Mouse (Mus musculus) embryonic facial prominence, embryonic 12.5 days (tissue): ENCODE measurements at regions not wholly inside any gene's neighbourhood (a gene's known extent, or its start where the extent isn't known, plus 50 kb on each side); places are given as distances from the start of the nearest gene placed in this dataset.

Experiments used
- ATAC-seq: fragments of 200-750 bp; cut with Nextera tagmentation; 2 replicates; pipeline ENCODE4 v1.8.0; 2017; ENCODE audit not compliant: insufficient number of reproducible peaks, insufficient read depth, low FRiP score, low TSS enrichment
- H3K27ac ChIP-seq: fragments of 300-500 bp; sonication (generic); 2 replicates; pipeline ENCODE4 v1.5.1; 2016; ENCODE audit warnings: mild to moderate bottlenecking
- H3K27me3 ChIP-seq: fragments of 300-500 bp; sonication (generic); 2 replicates; pipeline ENCODE4 v1.6.1; 2016; ENCODE audit warnings: mild to moderate bottlenecking, moderate library complexity
- H3K36me3 ChIP-seq: fragments of 300-500 bp; sonication (generic); 2 replicates; pipeline ENCODE4 v1.6.1; 2016; ENCODE audit warnings: mild to moderate bottlenecking
- H3K4me1 ChIP-seq: fragments of 300-500 bp; sonication (generic); 2 replicates; pipeline ENCODE4 v1.6.1; 2016
- H3K4me2 ChIP-seq: fragments of 300-500 bp; sonication (generic); replicated peaks from 2 replicates; pipeline ENCODE4 v1.6.1; 2016; ENCODE audit warnings: mild to moderate bottlenecking, moderate library complexity
- H3K4me3 ChIP-seq: fragments of 300-500 bp; sonication (generic); 2 replicates; pipeline ENCODE4 v1.5.1; 2016; ENCODE audit warnings: mild to moderate bottlenecking
- H3K9ac ChIP-seq: fragments of 300-500 bp; sonication (generic); 2 replicates; pipeline ENCODE4 v1.6.1; 2016; ENCODE audit warnings: mild to moderate bottlenecking, moderate library complexity
- H3K9me3 ChIP-seq: fragments of 300-500 bp; sonication (generic); 2 replicates; pipeline ENCODE4 v1.6.1; 2016; ENCODE audit warnings: mild to moderate bottlenecking, moderate library complexity
- WGBS: fragments of 180-500 bp; shearing (Covaris S2); methylation state at CpG from one replicate; pipeline ENCODE4 v1.1.7; 2016; 5-methylcytosine and 5-hydroxymethylcytosine counted together

GRCm38 (mm10) chr8:113383974-113384373, 251.4 kb upstream of the Mon1b start:
- no peak for ATAC-seq
- Histone ChIP-seq H3K4me2 (no peak overlapping the region), H3K9ac (no peak overlapping the region), H3K4me3 (no peak overlapping the region), H3K27ac (no peak overlapping the region), H3K4me1 (no peaks in the 10 kb centered on the region), H3K36me3 (no peaks in the 10 kb centered on the region), H3K9me3 (no peaks in the 10 kb centered on the region), H3K27me3 (no peaks in the 10 kb centered on the region)
- 65% methylated on average over 4 of the region's 4 CpGs for WGBS

- Histone ChIP-seq H3K4me2 (no peak overlapping the region), H3K36me3 (no peaks in the 10 kb centered on the region), H3K27ac (no peak overlapping the region), H3K4me1 (peaks cover 5% of the 10 kb centered on the region; the same call in 1 of the 2 replicates), H3K9ac (no peak overlapping the region), H3K9me3 (no peaks in the 10 kb centered on the region), H3K27me3 (no peaks in the 10 kb centered on the region), H3K4me3 (no peak overlapping the region)
- peak; percentile 52; the same call in 1 of the 2 replicates for ATAC-seq
- WGBS, result 10% methylated on average over 2 of the region's 2 CpGs
These were observed 245.9 kb upstream of the Mon1b start for GRCm38 (mm10) chr8:113389504-113389903.

GRCm38 (mm10) chr8:113390038-113390437, 245.3 kb upstream of the Mon1b start:
- Histone ChIP-seq H3K9me3 (no peaks in the 10 kb centered on the region), H3K36me3 (no peaks in the 10 kb centered on the region), H3K4me2 (no peak overlapping the region), H3K27me3 (no peaks in the 10 kb centered on the region), H3K9ac (no peak overlapping the region), H3K4me3 (no peak overlapping the region), H3K4me1 (peaks cover 5% of the 10 kb centered on the region; the same call in 1 of the 2 replicates), H3K27ac (no peak overlapping the region)
- WGBS, result 61% methylated on average over 4 of the region's 4 CpGs
- ATAC-seq, result no peak

GRCm38 (mm10) chr8:113394319-113394718, 241.1 kb upstream of the Mon1b start:
- WGBS, result 61% methylated on average over 4 of the region's 4 CpGs
- H3K4me3 ChIP-seq, result no peak overlapping the region
- no peak overlapping the region for H3K27ac ChIP-seq
- H3K4me1 ChIP-seq, result peaks cover 5% of the 10 kb centered on the region; the same call in 1 of the 2 replicates
- ATAC-seq, result no peak
- no peaks in the 10 kb centered on the region for H3K27me3 ChIP-seq
- H3K4me2 ChIP-seq, result no peak overlapping the region
- no peak overlapping the region for H3K9ac ChIP-seq
- no peaks in the 10 kb centered on the region for H3K36me3 ChIP-seq
- H3K9me3 ChIP-seq, result no peaks in the 10 kb centered on the region

GRCm38 (mm10) chr8:113405158-113405557, 230.2 kb upstream of the Mon1b start:
- Histone ChIP-seq H3K4me2 (no peak overlapping the region), H3K27ac (no peak overlapping the region), H3K27me3 (no peaks in the 10 kb centered on the region), H3K9ac (no peak overlapping the region), H3K36me3 (no peaks in the 10 kb centered on the region), H3K4me3 (no peak overlapping the region), H3K4me1 (no peaks in the 10 kb centered on the region), H3K9me3 (no peaks in the 10 kb centered on the region)
- WGBS, result 58% methylated on average over 4 of the region's 4 CpGs
- no peak for ATAC-seq

- H3K27ac ChIP-seq, result no peak overlapping the region
- no peak overlapping the region for H3K4me2 ChIP-seq
- no peaks in the 10 kb centered on the region for H3K4me1 ChIP-seq
- H3K36me3 ChIP-seq, result no peaks in the 10 kb centered on the region
- ATAC-seq, result no peak
- no peaks in the 10 kb centered on the region for H3K27me3 ChIP-seq
- 72% methylated on average over 3 of the region's 3 CpGs for WGBS
- H3K9ac ChIP-seq, result no peak overlapping the region
- no peak overlapping the region for H3K4me3 ChIP-seq
- no peaks in the 10 kb centered on the region for H3K9me3 ChIP-seq
These were observed 216.0 kb upstream of the Mon1b start for GRCm38 (mm10) chr8:113419352-113419751.

GRCm38 (mm10) chr8:113422651-113423050, 212.7 kb upstream of the Mon1b start:
- Histone ChIP-seq H3K9ac (no peak overlapping the region), H3K4me2 (no peak overlapping the region), H3K36me3 (no peaks in the 10 kb centered on the region), H3K9me3 (no peaks in the 10 kb centered on the region), H3K27ac (no peak overlapping the region), H3K4me1 (no peaks in the 10 kb centered on the region), H3K4me3 (no peak overlapping the region), H3K27me3 (no peaks in the 10 kb centered on the region)
- no peak for ATAC-seq
- 91% methylated on average over 2 of the region's 2 CpGs for WGBS

GRCm38 (mm10) chr8:113439088-113439487, 196.3 kb upstream of the Mon1b start:
- Histone ChIP-seq H3K4me1 (no peaks in the 10 kb centered on the region), H3K9ac (no peak overlapping the region), H3K27me3 (no peaks in the 10 kb centered on the region), H3K9me3 (no peaks in the 10 kb centered on the region), H3K4me3 (no peak overlapping the region), H3K36me3 (no peaks in the 10 kb centered on the region), H3K4me2 (no peak overlapping the region), H3K27ac (no peak overlapping the region)
- 39% methylated on average over 7 of the region's 7 CpGs for WGBS
- no peak for ATAC-seq

GRCm38 (mm10) chr8:113454022-113454421, 181.4 kb upstream of the Mon1b start:
- WGBS, result 77% methylated on average over 2 of the region's 2 CpGs
- no peak overlapping the region for H3K4me2 ChIP-seq
- no peak for ATAC-seq
- no peaks in the 10 kb centered on the region for H3K36me3 ChIP-seq
- H3K27me3 ChIP-seq, result no peaks in the 10 kb centered on the region
- no peak overlapping the region for H3K27ac ChIP-seq
- no peak overlapping the region for H3K9ac ChIP-seq
- no peak overlapping the region for H3K4me3 ChIP-seq
- H3K4me1 ChIP-seq, result no peaks in the 10 kb centered on the region
- no peaks in the 10 kb centered on the region for H3K9me3 ChIP-seq

- ATAC-seq, result no peak
- Histone ChIP-seq H3K9me3 (no peaks in the 10 kb centered on the region), H3K9ac (no peak overlapping the region), H3K27ac (no peak overlapping the region), H3K4me2 (no peak overlapping the region), H3K4me1 (no peaks in the 10 kb centered on the region), H3K36me3 (no peaks in the 10 kb centered on the region), H3K4me3 (no peak overlapping the region), H3K27me3 (no peaks in the 10 kb centered on the region)
- WGBS, result 83% methylated on average over 9 of the region's 9 CpGs
These were observed 170.8 kb upstream of the Mon1b start for GRCm38 (mm10) chr8:113464625-113465024.

- no peak overlapping the region for H3K27ac ChIP-seq
- no peaks in the 10 kb centered on the region for H3K9me3 ChIP-seq
- no peak overlapping the region for H3K4me2 ChIP-seq
- H3K27me3 ChIP-seq, result no peaks in the 10 kb centered on the region
- ATAC-seq, result no peak
- WGBS, result 75% methylated on average over 11 of the region's 11 CpGs
- no peak overlapping the region for H3K4me3 ChIP-seq
- no peak overlapping the region for H3K9ac ChIP-seq
- no peaks in the 10 kb centered on the region for H3K36me3 ChIP-seq
- H3K4me1 ChIP-seq, result no peaks in the 10 kb centered on the region
These were observed 170.2 kb upstream of the Mon1b start for GRCm38 (mm10) chr8:113465156-113465555.

GRCm38 (mm10) chr8:113466683-113467082, 168.7 kb upstream of the Mon1b start:
- WGBS, result 89% methylated on average over 9 of the region's 9 CpGs
- H3K9ac ChIP-seq, result no peak overlapping the region
- no peak overlapping the region for H3K27ac ChIP-seq
- H3K4me3 ChIP-seq, result no peak overlapping the region
- H3K27me3 ChIP-seq, result no peaks in the 10 kb centered on the region
- H3K4me2 ChIP-seq, result no peak overlapping the region
- no peak for ATAC-seq
- H3K36me3 ChIP-seq, result no peaks in the 10 kb centered on the region
- no peaks in the 10 kb centered on the region for H3K4me1 ChIP-seq
- no peaks in the 10 kb centered on the region for H3K9me3 ChIP-seq
